Mouse (Mus musculus): ENCODE measurements at regions not wholly inside any gene's neighbourhood (a gene's known extent, or its start where the extent isn't known, plus 50 kb on each side); places are given as distances from the start of the nearest gene placed in this dataset.

- no peak for TF ChIP-seq GATA1 (IDR thresholded peaks at IDR 0.05; ENCODE audit: borderline replicate concordance, low read length)
- no peak for TF ChIP-seq FLI1 (IDR thresholded peaks at IDR 0.05; ENCODE audit: low read length)
Observed at GRCm38 (mm10) chr13:82305076-82305475, 522.2 kb downstream of the Cetn3 start.
